Mouse (Mus musculus) limb, embryonic 11.5 days (tissue): ENCODE measurements around the gene Uxs1. TPM values are rescaled to one million over a fixed set of nuclear protein-coding genes. Genes with fewer than 3 reads are reported as not detected.

Source experiments
- ATAC-seq: fragments of 200-750 bp; cut with Nextera tagmentation; 2 replicates; pipeline ENCODE4 v1.8.0; 2017; ENCODE audit warnings: low read depth; ENCODE audit not compliant: insufficient number of reproducible peaks, low FRiP score, low TSS enrichment
- DNase-seq: peaks from one replicate; pipeline ENCODE4 v3.0.0-alpha.2; 2015; ENCODE audit warnings: low spot score
- H3K27ac ChIP-seq: fragments of 300-500 bp; sonication (generic); replicated peaks from 2 replicates; pipeline ENCODE4 v1.5.1; 2014; ENCODE audit warnings: low read depth, mild to moderate bottlenecking, low read length
- H3K27me3 ChIP-seq: fragments of 300-500 bp; sonication (generic); 2 replicates; pipeline ENCODE4 v1.6.1; 2014; ENCODE audit warnings: mild to moderate bottlenecking, low read length, mixed read lengths; ENCODE audit not compliant: control insufficient read depth, insufficient read depth
- H3K36me3 ChIP-seq: fragments of 300-500 bp; sonication (generic); 2 replicates; pipeline ENCODE4 v1.6.1; 2014; ENCODE audit warnings: mild to moderate bottlenecking, low read length, moderate library complexity, mixed read lengths; ENCODE audit not compliant: control insufficient read depth, insufficient read depth
- H3K4me1 ChIP-seq: fragments of 300-500 bp; sonication (generic); 2 replicates; pipeline ENCODE4 v1.6.1; 2014; ENCODE audit warnings: low read length, mixed read lengths; ENCODE audit not compliant: control insufficient read depth, insufficient read depth
- H3K4me2 ChIP-seq: fragments of 300-500 bp; sonication (generic); 2 replicates; pipeline ENCODE4 v1.6.1; 2014; ENCODE audit warnings: low read depth, mild to moderate bottlenecking, moderate library complexity; ENCODE audit not compliant: severe bottlenecking
- H3K4me3 ChIP-seq: fragments of 300-500 bp; sonication (generic); 2 replicates; pipeline ENCODE4 v1.5.1; 2014; ENCODE audit warnings: low read depth, low read length
- H3K9ac ChIP-seq: fragments of 300-500 bp; sonication (generic); 2 replicates; pipeline ENCODE4 v1.6.1; 2014; ENCODE audit warnings: mild to moderate bottlenecking, low read length
- H3K9me3 ChIP-seq: fragments of 300-500 bp; sonication (generic); 2 replicates; pipeline ENCODE4 v1.6.1; 2016; ENCODE audit warnings: low read length; ENCODE audit not compliant: control insufficient read depth
- WGBS: fragments of 180-500 bp; shearing (Covaris S2); extraction: QIAGEN DNeasy Blood & Tissue Kit; methylation state at CpG from one replicate; pipeline ENCODE4 v1.1.7; 2014; 5-methylcytosine and 5-hydroxymethylcytosine counted together
- polyA plus RNA-seq: library from polyadenylated mRNA; unstranded; fragments of >200 nt; fragmentation: Nextera tagmentation; extraction: Ambion mirVana; gene quantifications from 2 replicates; pipeline ENCODE4 v1.2.1, GENCODE M21; 2014

Uxs1 gene
- polyA plus RNA-seq, 1 experiment from 2014 or later, result 24.5 TPM

DNA sequence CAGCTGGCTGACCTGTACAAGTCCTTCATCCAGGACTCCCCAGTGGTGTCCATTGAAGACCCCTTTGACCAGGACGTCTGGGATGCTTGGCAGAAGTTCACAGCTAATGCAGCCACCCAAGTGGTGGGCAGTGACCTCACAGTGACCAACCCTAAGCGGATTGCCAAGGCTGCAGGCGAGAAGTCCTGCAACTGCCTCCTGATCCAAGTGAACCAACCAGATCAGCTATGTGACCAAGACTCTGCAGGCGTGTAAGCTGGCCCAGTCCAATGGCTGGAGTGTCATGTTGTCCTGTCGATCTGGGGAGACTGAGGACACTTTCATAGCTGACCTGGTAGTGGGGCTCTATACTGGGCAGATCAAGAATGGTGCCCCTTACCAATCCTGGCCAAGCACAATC lies 40.9 kb downstream of the Uxs1 start:
- H3K36me3 ChIP-seq, result no peaks in the 10 kb centered on the region
- ATAC-seq, result no peak
- DNase-seq, result no peak
- 89% methylated on average over 5 of the region's 5 CpGs for WGBS
- no peaks in the 10 kb centered on the region for H3K27me3 ChIP-seq
- no peak overlapping the region for H3K27ac ChIP-seq
- no peaks in the 10 kb centered on the region for H3K9me3 ChIP-seq
- no peaks in the 10 kb centered on the region for H3K4me1 ChIP-seq
- no peak overlapping the region for H3K9ac ChIP-seq
- H3K4me2 ChIP-seq, result no peak overlapping the region
- H3K4me3 ChIP-seq, result no peak overlapping the region

DNA sequence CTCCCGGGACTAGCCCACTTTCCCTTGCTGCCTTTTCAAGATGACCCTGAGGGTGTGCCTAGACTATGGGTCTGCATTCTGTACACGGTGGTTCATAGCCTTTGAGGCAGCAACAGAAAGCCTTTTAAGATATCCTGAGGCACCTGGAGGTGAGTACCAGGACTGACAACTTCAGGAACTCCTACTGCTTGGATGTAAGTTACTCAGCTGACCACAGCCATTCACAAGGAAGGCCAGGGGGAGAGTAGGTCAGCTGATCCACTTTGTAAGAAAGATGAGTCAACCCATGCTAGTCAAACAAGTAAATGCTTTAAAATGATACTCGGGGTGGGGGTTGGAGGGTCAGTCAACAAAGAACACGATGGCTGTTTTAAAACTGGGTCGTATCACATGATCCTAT lies 42.3 kb downstream of the Uxs1 start:
- Histone ChIP-seq H3K4me3 (no peak overlapping the region), H3K36me3 (no peaks in the 10 kb centered on the region), H3K27me3 (no peaks in the 10 kb centered on the region), H3K4me2 (no peak overlapping the region), H3K9ac (no peak overlapping the region), H3K4me1 (no peaks in the 10 kb centered on the region), H3K27ac (no peak overlapping the region), H3K9me3 (no peaks in the 10 kb centered on the region)
- WGBS, result 88% methylated on average over 5 of the region's 5 CpGs
- ATAC-seq, result no peak
- DNase-seq, result no peak

GRCm38 (mm10) chr1:43783186-43783585 lies 44.4 kb downstream of the Uxs1 start:
- ATAC-seq, result no peak
- no peak overlapping the region for H3K4me2 ChIP-seq
- no peaks in the 10 kb centered on the region; the same call in 1 of the 2 replicates for H3K36me3 ChIP-seq
- no peak for DNase-seq
- no peaks in the 10 kb centered on the region for H3K4me1 ChIP-seq
- H3K27ac ChIP-seq, result no peak overlapping the region
- no peak overlapping the region for H3K4me3 ChIP-seq
- H3K27me3 ChIP-seq, result no peaks in the 10 kb centered on the region
- WGBS, result 83% methylated on average over 3 of the region's 3 CpGs
- H3K9ac ChIP-seq, result no peak overlapping the region
- no peaks in the 10 kb centered on the region for H3K9me3 ChIP-seq

- no peak overlapping the region for H3K27ac ChIP-seq
- no peak for ATAC-seq
- H3K9me3 ChIP-seq, result no peaks in the 10 kb centered on the region
- H3K4me3 ChIP-seq, result no peak overlapping the region
- 95% methylated on average over 3 of the region's 3 CpGs for WGBS
- DNase-seq, result no peak
- H3K9ac ChIP-seq, result no peak overlapping the region
- no peaks in the 10 kb centered on the region for H3K27me3 ChIP-seq
- H3K36me3 ChIP-seq, result no peaks in the 10 kb centered on the region; the same call in 1 of the 2 replicates
- no peak overlapping the region for H3K4me2 ChIP-seq
- no peaks in the 10 kb centered on the region for H3K4me1 ChIP-seq
These were observed 44.9 kb downstream of the Uxs1 start for GRCm38 (mm10) chr1:43782680-43783079.

- no peak for ATAC-seq
- H3K27ac ChIP-seq, result no peak overlapping the region
- 83% methylated on average over 3 of the region's 3 CpGs for WGBS
- H3K4me2 ChIP-seq, result no peak overlapping the region
- no peak for DNase-seq
- no peak overlapping the region for H3K4me3 ChIP-seq
- H3K9ac ChIP-seq, result no peak overlapping the region
- H3K4me1 ChIP-seq, result no peaks in the 10 kb centered on the region
- H3K36me3 ChIP-seq, result no peaks in the 10 kb centered on the region; the same call in 1 of the 2 replicates
- H3K9me3 ChIP-seq, result no peaks in the 10 kb centered on the region
- H3K27me3 ChIP-seq, result no peaks in the 10 kb centered on the region
These were observed 45.9 kb downstream of the Uxs1 start for GRCm38 (mm10) chr1:43781672-43782071.

DNA sequence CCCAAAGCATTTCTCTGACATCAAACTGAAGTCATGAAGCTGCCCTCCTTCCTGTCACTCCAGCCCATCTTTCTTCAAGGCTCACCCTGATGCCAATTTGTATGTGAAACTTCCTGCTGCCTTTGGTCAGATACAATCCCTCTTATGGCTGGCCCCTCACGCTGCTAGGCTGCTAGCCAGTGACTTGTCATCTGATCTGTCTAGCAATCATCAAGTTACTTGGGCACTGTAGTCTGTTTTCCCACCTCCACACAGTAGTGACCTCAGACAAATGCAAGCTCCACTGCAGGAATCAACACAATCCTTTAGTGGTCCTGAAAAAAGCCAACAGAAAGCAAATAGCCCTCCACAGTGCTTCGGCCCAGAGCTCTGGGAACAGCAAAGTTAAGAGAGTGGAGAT lies 46.4 kb downstream of the Uxs1 start:
- no peak for DNase-seq

GRCm38 (mm10) chr1:43776106-43776505 lies 51.5 kb downstream of the Uxs1 start:
- H3K9ac ChIP-seq, result no peak overlapping the region
- no peaks in the 10 kb centered on the region for H3K27me3 ChIP-seq
- DNase-seq (no peak), ATAC-seq (no peak)
- H3K9me3 ChIP-seq, result no peaks in the 10 kb centered on the region
- WGBS, result 98% methylated on average over 3 of the region's 3 CpGs
- no peaks in the 10 kb centered on the region; the same call in 1 of the 2 replicates for H3K36me3 ChIP-seq
- no peak overlapping the region for H3K4me3 ChIP-seq
- H3K4me2 ChIP-seq, result no peak overlapping the region
- H3K4me1 ChIP-seq, result no peaks in the 10 kb centered on the region
- no peak overlapping the region for H3K27ac ChIP-seq

More for the DNA sequence above, 46.4 kb downstream of the Uxs1 start:
- WGBS, result 71% methylated on average over 2 of the region's 2 CpGs
- no peak overlapping the region for H3K27ac ChIP-seq
- H3K4me2 ChIP-seq, result no peak overlapping the region
- no peaks in the 10 kb centered on the region for H3K4me1 ChIP-seq
- no peaks in the 10 kb centered on the region for H3K9me3 ChIP-seq
- H3K36me3 ChIP-seq, result no peaks in the 10 kb centered on the region; the same call in 1 of the 2 replicates
- H3K27me3 ChIP-seq, result no peaks in the 10 kb centered on the region
- no peak overlapping the region for H3K4me3 ChIP-seq
- no peak overlapping the region for H3K9ac ChIP-seq
- ATAC-seq, result no peak

DNA sequence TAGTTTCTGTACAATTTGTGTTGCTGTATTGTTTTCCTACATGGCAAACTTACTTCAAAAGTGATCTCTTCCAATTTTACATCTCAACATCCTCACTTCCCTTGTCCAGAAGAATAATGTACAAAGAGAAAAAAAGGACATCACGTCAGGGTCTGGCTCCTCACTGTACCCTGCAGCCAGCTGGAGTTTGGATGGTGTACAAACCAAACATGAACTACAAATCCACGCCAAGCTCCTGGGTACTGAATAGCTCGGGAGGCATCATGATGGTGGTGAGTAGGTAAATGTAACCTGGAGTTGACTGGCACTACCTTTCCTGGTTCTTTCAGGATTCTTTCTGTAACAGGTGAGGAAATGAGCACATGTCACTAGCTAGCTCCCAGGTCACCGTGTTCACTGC lies 53.5 kb downstream of the Uxs1 start:
- 95% methylated on average over 4 of the region's 4 CpGs for WGBS
- no peaks in the 10 kb centered on the region; the same call in 1 of the 2 replicates for H3K36me3 ChIP-seq
- ATAC-seq, result no peak

DNA sequence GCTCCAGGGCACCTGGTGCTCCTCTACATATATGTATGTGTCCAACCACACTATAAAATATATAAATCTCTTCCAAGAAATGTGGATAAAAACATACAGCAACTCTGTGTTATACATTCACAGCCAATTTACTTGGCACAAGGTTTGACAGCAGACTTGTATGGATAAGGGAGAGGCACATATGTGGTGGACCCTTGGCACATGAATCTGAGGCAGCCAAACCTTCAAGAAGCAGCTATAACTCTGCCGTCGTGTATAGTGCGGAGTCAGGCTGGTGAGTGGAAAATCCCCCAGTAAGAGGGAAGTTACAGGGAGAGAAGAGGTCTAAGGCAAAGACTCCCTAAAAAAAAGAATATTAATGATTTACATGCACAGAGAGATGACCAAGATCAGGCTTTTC lies 54.9 kb downstream of the Uxs1 start:
- Histone ChIP-seq H3K4me2 (no peak overlapping the region), H3K9me3 (no peaks in the 10 kb centered on the region), H3K4me1 (no peaks in the 10 kb centered on the region), H3K27me3 (no peaks in the 10 kb centered on the region), H3K36me3 (no peaks in the 10 kb centered on the region), H3K4me3 (no peak overlapping the region), H3K27ac (no peak overlapping the region), H3K9ac (no peak overlapping the region)
- ATAC-seq (no peak), DNase-seq (no peak)
- 98% methylated on average over 3 of the region's 3 CpGs for WGBS

More for the DNA sequence above, 53.5 kb downstream of the Uxs1 start:
- H3K9ac ChIP-seq, result no peak overlapping the region
- no peak overlapping the region for H3K4me2 ChIP-seq
- no peak for DNase-seq
- no peak overlapping the region for H3K4me3 ChIP-seq
- H3K4me1 ChIP-seq, result no peaks in the 10 kb centered on the region
- H3K27me3 ChIP-seq, result no peaks in the 10 kb centered on the region
- no peaks in the 10 kb centered on the region for H3K9me3 ChIP-seq
- no peak overlapping the region for H3K27ac ChIP-seq
